Mouse (Mus musculus) midbrain, postnatal 0 days (tissue): Measurements from ENCODE around the gene Tmem120b. TPM values are rescaled to one million over a fixed set of nuclear protein-coding genes. Genes with fewer than 3 reads are reported as not detected.
A peak's percentile ranks its signal among the peaks of the same experiment; 100 is the strongest.

Source experiments
- ATAC-seq: fragments of 200-750 bp; cut with Nextera tagmentation; 2 replicates; pipeline ENCODE4 v1.8.0; 2017; ENCODE audit warnings: moderate number of reproducible peaks, mild to moderate bottlenecking, moderate TSS enrichment, moderate library complexity; ENCODE audit not compliant: low FRiP score
- DNase-seq: peaks from one replicate; pipeline ENCODE4 v3.0.0-alpha.2; 2015; ENCODE audit warnings: low spot score
- H3K27ac ChIP-seq: fragments of 300-500 bp; sonication (generic); 2 replicates; pipeline ENCODE4 v1.5.1; 2014; ENCODE audit warnings: low read depth, mild to moderate bottlenecking, low read length, mixed read lengths
- H3K27me3 ChIP-seq: fragments of 300-500 bp; sonication (generic); 2 replicates; pipeline ENCODE4 v1.6.1; 2014; ENCODE audit warnings: low read length, control low read depth, mixed read lengths; ENCODE audit not compliant: insufficient read depth
- H3K36me3 ChIP-seq: fragments of 300-500 bp; sonication (generic); 2 replicates; pipeline ENCODE4 v1.6.1; 2014; ENCODE audit warnings: low read length, control low read depth, mixed read lengths; ENCODE audit not compliant: insufficient read depth
- H3K4me1 ChIP-seq: fragments of 300-500 bp; sonication (generic); 2 replicates; pipeline ENCODE4 v1.6.1; 2014; ENCODE audit warnings: mild to moderate bottlenecking, control low read depth, antibody characterized with exemption, low read length, mixed read lengths; ENCODE audit not compliant: insufficient read depth
- H3K4me2 ChIP-seq: fragments of 300-500 bp; sonication (generic); 2 replicates; pipeline ENCODE4 v1.6.1; 2014; ENCODE audit warnings: low read depth, mild to moderate bottlenecking, low read length, mixed read lengths; ENCODE audit not compliant: poor library complexity, severe bottlenecking
- H3K4me3 ChIP-seq: fragments of 300-500 bp; sonication (generic); 2 replicates; pipeline ENCODE4 v1.5.1; 2014; ENCODE audit warnings: low read depth, mild to moderate bottlenecking, low read length, moderate library complexity
- H3K9ac ChIP-seq: fragments of 300-500 bp; sonication (generic); replicated peaks from 2 replicates; pipeline ENCODE4 v1.6.1; 2014; ENCODE audit warnings: mild to moderate bottlenecking, low read length, moderate library complexity, mixed read lengths; ENCODE audit not compliant: poor library complexity, severe bottlenecking
- H3K9me3 ChIP-seq: fragments of 300-500 bp; sonication (generic); 2 replicates; pipeline ENCODE4 v1.6.1; 2016; ENCODE audit warnings: low read length, control low read depth
- CTCF ChIP-seq: IDR thresholded peaks from 2 replicates; pipeline ENCODE4 v1.5.1; 2016; ENCODE audit warnings: antibody characterized with exemption, mild to moderate bottlenecking
- WGBS: fragments of 180-500 bp; shearing (Covaris S2); extraction: QIAGEN DNeasy Blood & Tissue Kit; methylation state at CpG from one replicate; pipeline ENCODE4 v1.1.7; 2014; 5-methylcytosine and 5-hydroxymethylcytosine counted together
- polyA plus RNA-seq: library from polyadenylated mRNA; unstranded; fragments of >200 nt; fragmentation: Nextera tagmentation; extraction: Ambion mirVana; gene quantifications from 2 replicates; pipeline ENCODE4 v1.2.1, GENCODE M21; 2015
- total RNA-seq: library from RNA; depleted of rRNA; stranded (reverse); fragments of >200 nt; gene quantifications from 2 replicates; pipeline ENCODE4 v1.2.3, GENCODE M21; 2014

Gene Tmem120b
- total and polyA plus RNA-seq, 2 experiments from 2014 or later, result 13.3 to 19.7 TPM

DNA sequence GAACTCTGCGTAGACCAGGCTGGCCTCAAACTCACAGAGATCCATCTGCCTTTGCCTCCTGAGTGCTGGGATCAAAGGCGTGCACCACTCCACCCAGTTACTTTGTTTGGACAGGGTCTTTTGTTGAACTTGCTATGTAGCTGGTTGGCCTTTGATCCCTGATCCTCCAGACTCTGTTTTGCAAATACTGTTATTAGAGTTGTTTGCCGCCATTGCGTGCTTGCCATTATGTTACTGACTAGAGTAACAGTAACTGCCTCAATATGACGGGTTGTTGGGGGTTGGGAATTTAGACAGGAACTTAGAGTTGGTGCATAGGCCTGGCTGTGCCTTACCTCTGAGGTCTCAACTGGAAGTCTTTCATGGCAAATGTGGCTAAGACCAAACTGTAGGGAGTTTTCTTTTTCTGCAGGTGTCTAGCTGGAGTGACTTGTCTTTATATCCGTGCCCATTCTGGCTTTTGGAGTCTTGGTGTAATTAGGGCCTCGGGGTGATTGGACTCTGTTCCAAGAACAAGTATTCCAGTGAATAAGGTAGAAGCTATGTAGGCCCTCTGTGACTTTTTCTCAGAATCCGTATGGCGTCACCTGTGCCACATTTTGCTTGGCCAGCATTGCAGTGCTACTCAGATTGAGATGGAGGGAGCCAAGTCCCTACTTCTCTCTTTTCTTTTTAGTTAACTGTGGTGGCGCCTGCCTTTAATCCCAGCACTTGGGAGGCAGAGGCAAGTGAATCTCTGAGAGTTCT lies 22.5 kb downstream of the Tmem120b start:
- H3K36me3 ChIP-seq, result no peaks in the 10 kb centered on the region
- no peak for TF ChIP-seq CTCF
- no peak overlapping the region for H3K4me2 ChIP-seq
- H3K9ac ChIP-seq, result no peak overlapping the region
- no peaks in the 10 kb centered on the region for H3K27me3 ChIP-seq
- ATAC-seq (no peak), DNase-seq (no peak)
- no peaks in the 10 kb centered on the region for H3K9me3 ChIP-seq
- no peak overlapping the region for H3K27ac ChIP-seq
- no peaks in the 10 kb centered on the region for H3K4me1 ChIP-seq
- no peak overlapping the region for H3K4me3 ChIP-seq
- WGBS, result 88% methylated on average over 10 of the region's 10 CpGs

- DNase-seq, result no peak
- Histone ChIP-seq H3K36me3 (no peaks in the 10 kb centered on the region), H3K9ac (no peak overlapping the region), H3K27ac (no peak overlapping the region), H3K9me3 (no peaks in the 10 kb centered on the region), H3K4me3 (no peak overlapping the region), H3K4me2 (no peak overlapping the region), H3K27me3 (no peaks in the 10 kb centered on the region), H3K4me1 (no peaks in the 10 kb centered on the region)
- no peak for TF ChIP-seq CTCF
- ATAC-seq, result no peak
- 61% methylated on average over 14 of the region's 14 CpGs for WGBS
Observed at GRCm38 (mm10) chr5:123093077-123093633, 24.9 kb downstream of the Tmem120b start.

DNA sequence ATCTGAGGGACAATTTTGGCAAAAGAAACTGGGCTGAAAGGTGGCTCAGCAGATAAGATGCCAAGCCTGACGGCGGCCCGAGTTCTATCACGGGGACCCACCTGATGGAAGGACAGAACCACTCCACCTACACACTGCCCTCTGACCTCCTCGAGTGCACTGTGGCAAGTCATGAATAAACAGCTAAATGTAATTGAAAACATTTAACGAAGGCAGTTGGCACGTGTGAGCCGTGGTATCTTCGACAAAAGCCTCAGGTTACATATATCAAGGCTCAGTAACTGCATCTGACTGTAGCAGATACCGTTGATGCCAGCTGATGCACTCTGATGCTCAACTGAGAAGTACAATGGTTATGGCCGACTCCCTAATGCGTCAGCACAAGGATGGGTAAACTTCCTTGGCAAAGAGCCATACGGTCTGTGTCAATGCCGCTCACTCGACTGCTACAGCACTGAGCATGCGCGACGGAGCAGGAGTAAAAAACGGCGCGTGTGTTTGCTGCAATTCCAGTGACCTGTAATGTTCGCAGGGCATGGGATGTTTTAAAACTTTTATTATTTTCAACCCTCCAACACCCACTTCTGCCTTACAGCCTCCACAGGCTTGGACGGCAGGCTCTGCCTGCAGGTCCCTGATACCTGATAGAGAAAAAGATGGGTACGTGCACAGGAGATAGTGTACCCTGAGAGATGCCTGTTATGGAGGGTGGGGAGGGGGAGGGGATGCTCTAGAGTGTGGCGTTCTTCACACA lies 26.2 kb downstream of the Tmem120b start:
- DNase-seq (peak; percentile 66), ATAC-seq (no peak)
- no peak overlapping the region for H3K27ac ChIP-seq
- no peak overlapping the region for H3K4me3 ChIP-seq
- no peak overlapping the region for H3K9ac ChIP-seq
- no peaks in the 10 kb centered on the region for H3K27me3 ChIP-seq
- TF ChIP-seq CTCF, result no peak
- WGBS, result 84% methylated on average over 25 of the region's 25 CpGs
- H3K4me1 ChIP-seq, result no peaks in the 10 kb centered on the region
- no peaks in the 10 kb centered on the region for H3K9me3 ChIP-seq
- H3K36me3 ChIP-seq, result peaks cover 3% of the 10 kb centered on the region; the same call in 1 of the 2 replicates
- H3K4me2 ChIP-seq, result no peak overlapping the region

GRCm38 (mm10) chr5:123096299-123096698 lies 28.1 kb downstream of the Tmem120b start:
- peaks cover 14% of the 10 kb centered on the region for H3K36me3 ChIP-seq
- H3K9ac ChIP-seq, result no peak overlapping the region
- TF ChIP-seq CTCF, result no peak
- no peak overlapping the region for H3K4me2 ChIP-seq
- H3K4me3 ChIP-seq, result no peak overlapping the region
- DNase-seq, result no peak
- 93% methylated on average over 8 of the region's 8 CpGs for WGBS
- no peaks in the 10 kb centered on the region for H3K4me1 ChIP-seq
- ATAC-seq, result no peak
- no peaks in the 10 kb centered on the region for H3K9me3 ChIP-seq
- H3K27ac ChIP-seq, result no peak overlapping the region
- H3K27me3 ChIP-seq, result no peaks in the 10 kb centered on the region

DNA sequence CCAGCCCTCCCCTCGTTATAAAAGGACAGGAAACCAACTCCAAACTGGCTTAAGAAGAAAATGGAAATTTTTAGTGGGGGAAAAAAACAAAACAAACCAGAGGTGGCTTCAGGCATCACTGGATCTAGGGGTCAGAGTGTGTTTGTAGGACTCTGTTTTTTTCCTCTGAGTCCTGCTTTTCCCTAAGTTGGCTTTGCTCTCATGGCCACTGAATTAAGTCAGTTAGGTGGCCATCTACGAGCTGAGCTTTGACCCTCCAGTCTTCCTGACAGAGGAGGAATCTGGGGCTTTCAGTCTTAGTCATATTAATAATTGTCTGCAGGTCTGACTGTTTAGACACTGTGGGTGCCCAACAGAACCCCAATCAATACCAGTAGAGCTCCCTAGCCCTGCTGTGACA lies 30.3 kb downstream of the Tmem120b start:
- peaks cover 19% of the 10 kb centered on the region for H3K36me3 ChIP-seq
- DNase-seq, result no peak
- no peak overlapping the region for H3K4me3 ChIP-seq
- H3K4me2 ChIP-seq, result no peak overlapping the region
- H3K9me3 ChIP-seq, result no peaks in the 10 kb centered on the region
- no peak overlapping the region for H3K27ac ChIP-seq
- no peak overlapping the region for H3K9ac ChIP-seq
- 78% methylated on average over 2 of the region's 2 CpGs for WGBS
- ATAC-seq, result no peak
- no peak for TF ChIP-seq CTCF
- no peaks in the 10 kb centered on the region for H3K27me3 ChIP-seq
- H3K4me1 ChIP-seq, result no peaks in the 10 kb centered on the region

GRCm38 (mm10) chr5:123102376-123102775 lies 34.2 kb downstream of the Tmem120b start:
- ATAC-seq (no peak), DNase-seq (no peak)
- no peak overlapping the region for H3K9ac ChIP-seq
- peaks cover 33% of the 10 kb centered on the region for H3K36me3 ChIP-seq
- H3K4me1 ChIP-seq, result no peaks in the 10 kb centered on the region
- no peaks in the 10 kb centered on the region for H3K9me3 ChIP-seq
- H3K4me3 ChIP-seq, result no peak overlapping the region
- WGBS, result 82% methylated on average over 7 of the region's 7 CpGs
- TF ChIP-seq CTCF, result no peak
- H3K4me2 ChIP-seq, result no peak overlapping the region
- no peak overlapping the region for H3K27ac ChIP-seq
- no peaks in the 10 kb centered on the region for H3K27me3 ChIP-seq
